Mouse (Mus musculus) left cerebral cortex, postnatal 25 days (tissue): ENCODE results near the gene Cdhr1. TPM values are rescaled to one million over a fixed set of nuclear protein-coding genes. Genes with fewer than 3 reads are reported as not detected.
"Not testable (repeated sequence)": the region's sequence is repeated elsewhere in the genome, so short reads cannot be mapped to it uniquely, and the experiment has no call there.

Experiments used
- DNase-seq, 2 experiments: peaks; one replicate each; pipeline ENCODE4 v3.0.0; 2022; ENCODE audit warnings: low spot score in 2 of 2, mixed read lengths in 1 of 2
- intact Hi-C: fragments of 180-260 bp; cut with DNase I; formaldehyde crosslinking; loops from one replicate; pipeline ENCODE4 v1.15.1; 2025
- total RNA-seq, 2 experiments: library from RNA; stranded (reverse); gene quantifications; 2 replicates each; pipeline ENCODE4 v1.2.3; 2021

Gene Cdhr1
- total RNA-seq: 10 to 100 TPM; 11.5 to 11.9 TPM

- intact Hi-C loops: no loop called here
- peak in 1 of 2 experiments; percentile 12 for DNase-seq
Observed at GRCm38 (mm10) chr14:37097956-37098530, at the start of gene Cdhr1. Cdhr1 (minus strand) TSS chr14:37098347.

- no peak for DNase-seq
- intact Hi-C loops: loop anchor here (10.0 kb wide), 1 partner anchor 174 kb away; the partner anchor contains the start of gene Ccser2
Observed at GRCm38 (mm10) chr14:37139051-37139710, 41.0 kb upstream of the Cdhr1 start.

GRCm38 (mm10) chr14:37137596-37137995 is 39.4 kb upstream of the Cdhr1 start:
- intact Hi-C loops: loop anchor here (10.0 kb wide), 1 partner anchor 173 kb away; the partner anchor contains the start of gene Ccser2
- DNase-seq: not testable (repeated sequence)

GRCm38 (mm10) chr14:37136110-37136509 is 38.0 kb upstream of the Cdhr1 start:
- intact Hi-C loops: loop anchor here (10.0 kb wide), 1 partner anchor 171 kb away; the partner anchor contains the start of gene Ccser2
- no peak for DNase-seq

GRCm38 (mm10) chr14:37135671-37136070 is 37.5 kb upstream of the Cdhr1 start:
- intact Hi-C loops: loop anchor here (10.0 kb wide), 1 partner anchor 171 kb away; the partner anchor contains the start of gene Ccser2
- DNase-seq: no peak

GRCm38 (mm10) chr14:37135127-37135593 is 37.0 kb upstream of the Cdhr1 start, which contains the start of gene Ghitm:
Ghitm (minus strand) TSS chr14:37135272.
- DNase-seq: peak; percentile 98 to 99
- intact Hi-C loops: loop anchor here (10.0 kb wide), 1 partner anchor 170 kb away; the partner anchor contains the start of gene Ccser2

- no peak for DNase-seq
- intact Hi-C loops: loop anchor here (10.0 kb wide), 1 partner anchor 170 kb away; the partner anchor contains the start of gene Ccser2
Observed at GRCm38 (mm10) chr14:37134304-37135126, 36.4 kb upstream of the Cdhr1 start.

- peak; percentile 57 to 64 for DNase-seq
- intact Hi-C loops: loop anchor here (1.0 to 5.0 kb wide), 3 partner anchors 80 to 260 kb away; partner anchors contain the start of gene Rgr
Observed at GRCm38 (mm10) chr14:37127652-37128051, 29.5 kb upstream of the Cdhr1 start.

GRCm38 (mm10) chr14:37119233-37119632 is 21.1 kb upstream of the Cdhr1 start:
- no peak for DNase-seq

GRCm38 (mm10) chr14:37113922-37114321 is 15.8 kb upstream of the Cdhr1 start, which contains the start of gene 2610528A11Rik:
2610528A11Rik (minus strand) TSS chr14:37114022.
- intact Hi-C loops: no loop called here
- DNase-seq: no peak

More at GRCm38 (mm10) chr14:37119233-37119632, 21.1 kb upstream of the Cdhr1 start:
- intact Hi-C loops: no loop called here

GRCm38 (mm10) chr14:37112931-37113330 is 14.8 kb upstream of the Cdhr1 start:
- intact Hi-C loops: no loop called here

GRCm38 (mm10) chr14:37111371-37111770 is 13.2 kb upstream of the Cdhr1 start:
- intact Hi-C loops: no loop called here
- DNase-seq: no peak

More at GRCm38 (mm10) chr14:37112931-37113330, 14.8 kb upstream of the Cdhr1 start:
- DNase-seq: no peak

GRCm38 (mm10) chr14:37110456-37110855 is 12.3 kb upstream of the Cdhr1 start:
- DNase-seq: no peak
- intact Hi-C loops: no loop called here

GRCm38 (mm10) chr14:37109975-37110374 is 11.8 kb upstream of the Cdhr1 start:
- intact Hi-C loops: no loop called here
- no peak for DNase-seq

GRCm38 (mm10) chr14:37109460-37109859 is 11.3 kb upstream of the Cdhr1 start:
- intact Hi-C loops: no loop called here
- no peak for DNase-seq

- DNase-seq: peak; percentile 18 to 51
- intact Hi-C loops: no loop called here
Observed at GRCm38 (mm10) chr14:37105846-37106245, 7.7 kb upstream of the Cdhr1 start.

- intact Hi-C loops: no loop called here
- DNase-seq: no peak
Observed at GRCm38 (mm10) chr14:37104747-37105146, 6.6 kb upstream of the Cdhr1 start.

GRCm38 (mm10) chr14:37102484-37102883 is 4.3 kb upstream of the Cdhr1 start:
- no peak for DNase-seq
- intact Hi-C loops: no loop called here

- DNase-seq: no peak
- intact Hi-C loops: no loop called here
Observed at GRCm38 (mm10) chr14:37101531-37101930, 3.4 kb upstream of the Cdhr1 start.

- intact Hi-C loops: no loop called here
- DNase-seq: no peak
Observed at GRCm38 (mm10) chr14:37095556-37095955, 2.6 kb downstream of the Cdhr1 start.
